Comparison of ENCODE assay signal across 22 mouse cellular contexts in the genomic region with DNA sequence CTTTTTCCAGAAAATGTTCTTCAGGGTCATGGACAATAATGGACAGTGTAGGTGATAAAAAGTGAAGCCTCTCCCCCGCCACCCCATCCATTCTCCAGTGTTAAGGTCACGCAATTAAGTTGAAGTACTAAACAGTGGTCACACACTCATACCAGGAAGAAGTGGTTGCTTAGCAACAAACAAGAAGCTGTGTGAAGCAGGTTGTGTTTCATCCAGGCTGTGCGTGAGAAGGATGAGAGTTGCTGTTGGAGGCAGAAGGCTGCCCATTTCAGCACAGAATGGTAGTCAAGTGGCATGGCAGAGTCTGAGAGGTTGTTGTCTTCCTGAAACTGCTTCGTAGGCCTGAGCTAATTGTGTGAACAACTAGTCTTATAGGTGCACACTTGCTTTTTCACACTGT. TPM values are rescaled to one million over a fixed set of nuclear protein-coding genes. Genes with fewer than 3 reads are reported as not detected.
"Had no signal": no experiment of that assay in that cellular context is flagged by ENCODE, and none has a peak within 500 bp of the region (broad histone marks: within the 10 kb centered on the region; RNA-seq: fewer than 3 reads in every experiment).

No protein-coding gene starts in this region.

- H3K36me3 ChIP-seq: liver, embryonic 13.5 days; liver, embryonic 15.5 days; lung, embryonic 15.5 days; midbrain, embryonic 12.5 days; neural tube, embryonic 12.5 days; stomach, embryonic 15.5 days had no signal

- H3K4me1 ChIP-seq: liver, embryonic 13.5 days; liver, embryonic 15.5 days; lung, embryonic 15.5 days; megakaryocyte, embryonic 14.5 days; neural tube, embryonic 12.5 days; stomach, embryonic 15.5 days had no signal

- ATAC-seq: liver, postnatal 0 days; lung, postnatal 0 days had no signal

- H3K27ac ChIP-seq: liver, embryonic 13.5 days; liver, embryonic 15.5 days; lung, embryonic 15.5 days; macrophage; midbrain, embryonic 12.5 days; neural tube, embryonic 12.5 days; stomach, embryonic 15.5 days; stomach, postnatal 0 days had no signal

- H3K27me3 ChIP-seq: liver, embryonic 13.5 days; liver, embryonic 15.5 days; lung, embryonic 15.5 days; midbrain, embryonic 12.5 days; neural tube, embryonic 12.5 days; stomach, embryonic 15.5 days had no signal

- H3K9ac ChIP-seq: liver, embryonic 13.5 days; liver, embryonic 15.5 days; liver, postnatal 0 days; lung, embryonic 15.5 days; midbrain, embryonic 12.5 days; neural tube, embryonic 12.5 days; stomach, embryonic 15.5 days had no signal

- H3K4me2 ChIP-seq: liver, embryonic 11.5 days; liver, embryonic 13.5 days; liver, embryonic 15.5 days; lung, embryonic 15.5 days; midbrain, embryonic 12.5 days; neural tube, embryonic 12.5 days; stomach, embryonic 15.5 days had no signal

- H3K9me3 ChIP-seq: liver, embryonic 13.5 days; liver, embryonic 15.5 days; lung, embryonic 15.5 days; midbrain, embryonic 12.5 days; neural tube, embryonic 12.5 days; stomach, embryonic 15.5 days had no signal

- DNase-seq: liver, embryonic 13.5 days; liver, postnatal 0 days; lung, adult 2 months; lung, postnatal 14 days; lung, postnatal 36 days; right cerebral cortex, postnatal 14 days; thymus, adult 2 months; thymus, postnatal 25 days; thymus, postnatal 4 days had no signal

- H3K4me3 ChIP-seq: liver, embryonic 13.5 days; liver, embryonic 15.5 days; lung, embryonic 15.5 days; megakaryocyte, embryonic 14.5 days; midbrain, embryonic 12.5 days; neural tube, embryonic 12.5 days; stomach, embryonic 15.5 days had no signal

RNA-seq across cellular contexts. Expression of a gene that starts 23.7 kb away (rescaled TPM):
- total RNA-seq: megakaryocyte progenitor cell, adult 5-6 weeks had no signal

RNA-seq across cellular contexts. Expression of a gene that starts 51.3 kb away (rescaled TPM):
- total RNA-seq: megakaryocyte progenitor cell, adult 5-6 weeks; neutrophil, adult 5-6 weeks had no signal
- polyA plus RNA-seq: liver, embryonic 11.5 days; liver, embryonic 13.5 days; liver, embryonic 15.5 days; liver, postnatal 0 days; lung, embryonic 15.5 days; lung, postnatal 0 days; macrophage; midbrain, embryonic 12.5 days; neural tube, embryonic 12.5 days; neural tube, embryonic 14.5 days had no signal
